Mouse (Mus musculus): ENCODE measurements around the gene Slc35g1. TPM values are rescaled to one million over a fixed set of nuclear protein-coding genes. Genes with fewer than 3 reads are reported as not detected.

The Slc35g1 gene
- polyA plus RNA-seq, 1 experiment from 2014 or later, result 3.4 TPM

DNA sequence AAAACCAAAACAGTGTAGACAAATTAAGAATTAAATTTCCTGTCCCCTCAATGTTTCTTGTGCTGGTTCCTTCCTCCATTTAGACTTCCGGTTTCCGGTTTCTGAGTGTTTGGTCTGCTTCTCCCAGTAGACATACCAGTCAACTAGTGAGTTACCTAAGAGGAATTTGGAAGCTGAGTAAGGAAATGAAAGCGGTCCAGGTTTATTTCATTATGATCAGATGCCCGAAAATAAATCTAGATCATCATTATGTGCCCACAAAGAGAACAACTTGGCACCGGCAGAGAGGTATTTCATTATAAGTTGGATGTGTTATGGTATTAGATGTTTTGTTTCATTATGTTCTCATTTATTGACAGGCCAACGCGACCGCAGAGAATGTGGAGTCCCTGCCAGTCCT is 34.7 kb downstream of the Slc35g1 start:
- no peak overlapping the region for H3K27ac ChIP-seq (replicated peaks; ENCODE audit: low read depth, low read length)
- ATAC-seq (ENCODE audit: low read depth), result no peak
- H3K4me2 ChIP-seq (ENCODE audit: low read depth, low read length), result no peak overlapping the region
- H3K4me3 ChIP-seq (ENCODE audit: low read depth, low read length), result no peak overlapping the region
- no peaks in the 10 kb centered on the region for H3K36me3 ChIP-seq (ENCODE audit: control insufficient read depth, insufficient read depth, low read length)
- no peaks in the 10 kb centered on the region for H3K9me3 ChIP-seq (ENCODE audit: control insufficient read depth, low read length)
- H3K4me1 ChIP-seq (ENCODE audit: control insufficient read depth, insufficient read depth, low read length), result no peaks in the 10 kb centered on the region
- DNase-seq (ENCODE audit: low spot score), result peak; percentile 17
- 71% methylated on average over 8 of the region's 8 CpGs for WGBS
- no peak overlapping the region for H3K9ac ChIP-seq (ENCODE audit: low read depth, low read length)
- no peaks in the 10 kb centered on the region for H3K27me3 ChIP-seq (replicated peaks; ENCODE audit: control insufficient read depth, insufficient read depth, low read length)

DNA sequence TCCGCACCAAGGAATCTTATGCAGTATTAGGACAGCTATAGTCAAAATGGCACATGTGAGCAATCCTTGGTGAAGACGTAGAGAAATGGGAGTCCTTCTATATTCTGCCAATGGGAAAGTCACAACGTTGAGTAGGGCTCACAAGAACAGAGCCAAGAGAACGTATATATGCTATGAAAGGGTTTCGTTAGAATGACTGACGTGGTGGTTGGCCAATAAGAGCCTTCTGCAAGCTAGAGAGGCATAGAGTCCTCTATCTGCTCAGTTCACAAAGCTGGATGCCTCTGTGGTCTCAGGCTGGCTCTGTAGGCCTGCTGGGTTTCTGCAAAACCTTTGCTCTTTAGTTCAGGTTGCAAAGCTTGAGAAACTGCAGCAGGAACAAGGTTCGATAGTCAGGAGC is 35.5 kb downstream of the Slc35g1 start:
- DNase-seq (ENCODE audit: low spot score) (no peak), ATAC-seq (ENCODE audit: low read depth) (no peak)
- 80% methylated on average over 7 of the region's 7 CpGs for WGBS
- Histone ChIP-seq H3K4me1 (ENCODE audit: control insufficient read depth, insufficient read depth, low read length) (no peaks in the 10 kb centered on the region), H3K27me3 (replicated peaks; ENCODE audit: control insufficient read depth, insufficient read depth, low read length) (no peaks in the 10 kb centered on the region), H3K9me3 (ENCODE audit: control insufficient read depth, low read length) (peaks cover 6% of the 10 kb centered on the region; the same call in 1 of the 2 replicates), H3K4me2 (ENCODE audit: low read depth, low read length) (no peak overlapping the region), H3K27ac (replicated peaks; ENCODE audit: low read depth, low read length) (no peak overlapping the region), H3K9ac (ENCODE audit: low read depth, low read length) (no peak overlapping the region), H3K36me3 (ENCODE audit: control insufficient read depth, insufficient read depth, low read length) (no peaks in the 10 kb centered on the region), H3K4me3 (ENCODE audit: low read depth, low read length) (no peak overlapping the region)

DNA sequence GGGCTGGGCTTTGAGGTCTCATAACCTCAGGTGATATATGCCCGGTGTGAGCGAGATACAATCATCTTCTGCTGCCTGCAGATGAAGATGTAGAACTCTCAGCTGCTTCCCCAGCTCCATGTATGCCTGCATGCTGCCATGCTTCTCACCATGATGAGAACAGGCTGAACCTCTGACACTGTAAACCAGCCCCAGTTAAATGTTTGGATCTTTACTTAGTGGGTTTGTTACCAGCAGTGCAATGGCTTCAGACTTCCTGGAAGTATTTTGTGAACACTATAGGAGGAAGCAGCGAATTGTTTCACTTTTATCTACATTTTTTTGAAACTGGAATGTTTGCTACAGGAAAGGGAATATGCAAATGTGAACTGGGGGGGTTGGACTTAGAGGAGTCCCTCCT is 36.2 kb downstream of the Slc35g1 start:
- H3K4me1 ChIP-seq (ENCODE audit: control insufficient read depth, insufficient read depth, low read length), result no peaks in the 10 kb centered on the region
- no peaks in the 10 kb centered on the region for H3K36me3 ChIP-seq (ENCODE audit: control insufficient read depth, insufficient read depth, low read length)
- WGBS, result 75% methylated on average over 3 of the region's 3 CpGs
- no peak overlapping the region for H3K9ac ChIP-seq (ENCODE audit: low read depth, low read length)
- ATAC-seq (ENCODE audit: low read depth) (no peak), DNase-seq (ENCODE audit: low spot score) (no peak)
- no peaks in the 10 kb centered on the region for H3K27me3 ChIP-seq (replicated peaks; ENCODE audit: control insufficient read depth, insufficient read depth, low read length)
- H3K9me3 ChIP-seq (ENCODE audit: control insufficient read depth, low read length), result peaks cover 6% of the 10 kb centered on the region; the same call in 1 of the 2 replicates
- H3K4me3 ChIP-seq (ENCODE audit: low read depth, low read length), result no peak overlapping the region
- no peak overlapping the region for H3K27ac ChIP-seq (replicated peaks; ENCODE audit: low read depth, low read length)
- H3K4me2 ChIP-seq (ENCODE audit: low read depth, low read length), result no peak overlapping the region

DNA sequence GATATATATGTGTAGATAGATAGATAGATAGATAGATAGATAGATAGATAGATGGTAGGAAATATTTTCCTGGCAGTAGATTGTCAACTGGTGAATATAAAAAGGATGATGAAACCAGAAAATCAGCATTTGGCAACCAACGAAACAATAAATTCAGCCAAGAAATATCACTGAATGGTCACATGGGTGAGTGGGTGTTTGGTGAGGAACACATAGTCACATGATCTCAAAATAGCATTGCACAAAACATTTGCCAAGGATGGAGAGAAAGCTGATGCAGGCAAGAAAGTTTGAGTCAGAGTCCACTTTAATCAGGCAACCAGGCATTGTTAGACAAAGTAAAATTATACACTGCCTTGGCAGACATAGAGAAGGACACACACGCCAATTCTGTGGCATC is 37.6 kb downstream of the Slc35g1 start:
- 81% methylated on average over 2 of the region's 2 CpGs for WGBS

DNA sequence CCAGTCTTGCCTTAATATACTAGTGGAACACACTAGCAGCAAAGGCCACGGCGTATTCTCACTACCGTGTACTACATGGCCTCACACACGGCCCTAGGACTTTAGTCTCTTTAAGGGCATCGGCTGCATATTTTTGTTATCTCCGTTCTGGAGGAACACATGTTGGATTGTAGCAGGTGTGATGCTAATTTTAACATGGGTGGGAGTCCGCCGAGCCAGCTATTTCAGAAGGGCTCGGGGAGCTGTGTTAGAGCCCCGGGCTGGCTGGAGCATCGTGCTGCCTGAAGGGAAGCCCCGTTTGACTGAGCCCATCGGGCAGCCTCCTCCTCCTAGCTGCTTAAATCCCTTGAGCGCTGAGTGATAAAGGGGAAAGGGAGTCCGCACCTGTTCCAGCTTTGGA is 39.4 kb downstream of the Slc35g1 start:
- DNase-seq (ENCODE audit: low spot score), result peak; percentile 56
- Histone ChIP-seq H3K4me3 (ENCODE audit: low read depth, low read length) (no peak overlapping the region), H3K4me2 (ENCODE audit: low read depth, low read length) (no peak overlapping the region), H3K4me1 (ENCODE audit: control insufficient read depth, insufficient read depth, low read length) (no peaks in the 10 kb centered on the region), H3K27me3 (replicated peaks; ENCODE audit: control insufficient read depth, insufficient read depth, low read length) (no peaks in the 10 kb centered on the region), H3K9ac (ENCODE audit: low read depth, low read length) (no peak overlapping the region), H3K9me3 (ENCODE audit: control insufficient read depth, low read length) (peaks cover 6% of the 10 kb centered on the region; the same call in 1 of the 2 replicates), H3K36me3 (ENCODE audit: control insufficient read depth, insufficient read depth, low read length) (no peaks in the 10 kb centered on the region), H3K27ac (replicated peaks; ENCODE audit: low read depth, low read length) (no peak overlapping the region)
- 82% methylated on average over 15 of the region's 15 CpGs for WGBS
- ATAC-seq (ENCODE audit: low read depth), result peak; percentile 74; the same call in 1 of the 2 replicates

More for the DNA sequence above, 37.6 kb downstream of the Slc35g1 start:
- DNase-seq (ENCODE audit: low spot score) (no peak), ATAC-seq (ENCODE audit: low read depth) (no peak)
- H3K4me3 ChIP-seq (ENCODE audit: low read depth, low read length), result no peak overlapping the region
- H3K9me3 ChIP-seq (ENCODE audit: control insufficient read depth, low read length), result peaks cover 6% of the 10 kb centered on the region; the same call in 1 of the 2 replicates
- H3K4me2 ChIP-seq (ENCODE audit: low read depth, low read length), result no peak overlapping the region
- no peaks in the 10 kb centered on the region for H3K27me3 ChIP-seq (replicated peaks; ENCODE audit: control insufficient read depth, insufficient read depth, low read length)
- no peaks in the 10 kb centered on the region for H3K36me3 ChIP-seq (ENCODE audit: control insufficient read depth, insufficient read depth, low read length)
- H3K4me1 ChIP-seq (ENCODE audit: control insufficient read depth, insufficient read depth, low read length), result no peaks in the 10 kb centered on the region
- no peak overlapping the region for H3K27ac ChIP-seq (replicated peaks; ENCODE audit: low read depth, low read length)
- no peak overlapping the region for H3K9ac ChIP-seq (ENCODE audit: low read depth, low read length)

DNA sequence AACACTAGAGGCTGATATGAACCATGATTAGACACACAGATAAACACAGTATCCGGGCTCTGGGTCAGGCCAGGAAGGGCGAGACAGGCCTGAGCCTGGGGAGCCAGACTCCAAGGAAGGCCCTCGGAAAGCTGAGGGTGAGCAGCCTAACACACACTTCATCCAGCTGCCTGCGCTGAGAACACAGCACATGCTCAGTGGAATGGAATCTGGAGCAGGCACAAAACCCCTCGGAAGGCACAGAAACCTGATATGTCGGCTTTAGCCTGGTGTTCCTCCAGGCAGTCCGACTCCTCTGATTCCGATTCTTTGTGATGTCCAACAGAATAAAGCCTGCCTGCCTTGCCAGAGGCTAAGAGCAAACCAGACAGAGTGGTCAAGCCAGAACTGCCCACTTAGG is 46.1 kb downstream of the Slc35g1 start:
- Histone ChIP-seq H3K9ac (ENCODE audit: low read depth, low read length) (no peak overlapping the region), H3K27me3 (replicated peaks; ENCODE audit: control insufficient read depth, insufficient read depth, low read length) (no peaks in the 10 kb centered on the region), H3K4me1 (ENCODE audit: control insufficient read depth, insufficient read depth, low read length) (no peaks in the 10 kb centered on the region), H3K27ac (replicated peaks; ENCODE audit: low read depth, low read length) (0 out of 2 replicates have a peak overlapping the region, but pooled peaks have one; percentile 6), H3K4me2 (ENCODE audit: low read depth, low read length) (no peak overlapping the region), H3K36me3 (ENCODE audit: control insufficient read depth, insufficient read depth, low read length) (no peaks in the 10 kb centered on the region), H3K4me3 (ENCODE audit: low read depth, low read length) (no peak overlapping the region), H3K9me3 (ENCODE audit: control insufficient read depth, low read length) (no peaks in the 10 kb centered on the region)
- DNase-seq (ENCODE audit: low spot score) (peak; percentile 50), ATAC-seq (ENCODE audit: low read depth) (peak; percentile 60)
- 31% methylated on average over 8 of the region's 8 CpGs for WGBS

DNA sequence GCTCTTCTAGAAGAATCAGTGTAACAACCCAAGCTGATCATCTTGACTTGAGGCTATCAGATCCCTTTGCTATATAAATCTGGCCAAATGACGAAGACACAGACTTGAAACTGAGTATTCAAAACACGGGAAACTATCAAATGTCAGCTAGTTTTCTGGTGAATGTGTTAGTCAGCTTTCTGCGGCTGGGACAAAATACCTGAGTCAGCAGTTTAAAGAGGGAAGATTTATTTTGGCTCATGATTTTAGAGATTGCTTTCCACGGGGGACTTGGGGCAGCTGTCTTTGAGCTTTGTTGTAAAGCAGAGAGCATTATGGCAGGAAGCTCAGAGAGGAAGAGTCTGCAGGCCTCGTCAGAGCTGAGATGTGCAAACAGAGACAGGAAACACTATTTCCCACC is 50.0 kb downstream of the Slc35g1 start:
- DNase-seq (ENCODE audit: low spot score), result no peak
- no peaks in the 10 kb centered on the region for H3K27me3 ChIP-seq (replicated peaks; ENCODE audit: control insufficient read depth, insufficient read depth, low read length)
- no peaks in the 10 kb centered on the region for H3K36me3 ChIP-seq (ENCODE audit: control insufficient read depth, insufficient read depth, low read length)
- 55% methylated on average over 5 of the region's 5 CpGs for WGBS
- H3K4me2 ChIP-seq (ENCODE audit: low read depth, low read length), result no peak overlapping the region
- peaks cover 6% of the 10 kb centered on the region; the same call in 1 of the 2 replicates for H3K4me1 ChIP-seq (ENCODE audit: control insufficient read depth, insufficient read depth, low read length)
- no peaks in the 10 kb centered on the region; the same call in 1 of the 2 replicates for H3K9me3 ChIP-seq (ENCODE audit: control insufficient read depth, low read length)
- no peak overlapping the region for H3K4me3 ChIP-seq (ENCODE audit: low read depth, low read length)
- H3K27ac ChIP-seq (replicated peaks; ENCODE audit: low read depth, low read length), result no peak overlapping the region
- no peak for ATAC-seq (ENCODE audit: low read depth)
- no peak overlapping the region for H3K9ac ChIP-seq (ENCODE audit: low read depth, low read length)

Other genes starting within 250 kb of the Slc35g1 start
- gene Fra10ac1, start 171.8 kb upstream of the Slc35g1 start, polyA plus RNA-seq (2014; fragmentation: Nextera tagmentation; extraction: Ambion mirVana), result 26.0 and 27.3 TPM in 2 replicates
- gene Lgi1, start 131.4 kb upstream of the Slc35g1 start, polyA plus RNA-seq (2014; fragmentation: Nextera tagmentation; extraction: Ambion mirVana), result 5.9 and 6.1 TPM in 2 replicates
- gene Plce1, start 85.1 kb downstream of the Slc35g1 start, polyA plus RNA-seq (2014; fragmentation: Nextera tagmentation; extraction: Ambion mirVana), result 8.9 and 10.8 TPM in 2 replicates

Data from embryonic facial prominence, embryonic 14.5 days (tissue).